In genomic region chr7:120873083-120873482, GRCm38 (mm10) we compare ENCODE assay signal across 18 mouse cellular contexts. TPM values are rescaled to one million over a fixed set of nuclear protein-coding genes. Genes with fewer than 3 reads are reported as not detected.
DNase-seq lines count a peak whose midpoint lies in the region; ATAC-seq and TF ChIP-seq lines count a peak whose summit lies in the region.
"Had no signal": no experiment of that assay in that cellular context is flagged by ENCODE, and none has a peak within 500 bp of the region (broad histone marks: within the 10 kb centered on the region; RNA-seq: fewer than 3 reads in every experiment).

No protein-coding gene starts in this region.

- no peaks in the 10 kb centered on the region for H3K9me3 ChIP-seq in heart, embryonic 11.5 days (replicated peaks; ENCODE audit: control insufficient read depth, low read length)
- no peaks in the 10 kb centered on the region for H3K9me3 ChIP-seq in liver, embryonic 12.5 days (replicated peaks)
- no peaks in the 10 kb centered on the region for H3K9me3 ChIP-seq in liver, embryonic 11.5 days (ENCODE audit: control insufficient read depth, low read length)
- no peaks in the 10 kb centered on the region for H3K9me3 ChIP-seq in heart, embryonic 10.5 days
- H3K9me3 ChIP-seq in stomach, postnatal 0 days (ENCODE audit: control insufficient read depth, low read length) = no peaks in the 10 kb centered on the region
- H3K9me3 ChIP-seq in hindbrain, embryonic 12.5 days (replicated peaks) = no peaks in the 10 kb centered on the region
- H3K9me3 ChIP-seq: forebrain, embryonic 10.5 days; heart, embryonic 13.5 days; hindbrain, embryonic 13.5 days; megakaryocyte, embryonic 14.5 days; midbrain, embryonic 15.5 days had no signal

- H3K4me3 ChIP-seq in heart, adult 2 months = no peak overlapping the region
- H3K4me3 ChIP-seq in heart, embryonic 11.5 days (ENCODE audit: low read depth, low read length) = no peak overlapping the region
- no peak overlapping the region for H3K4me3 ChIP-seq in liver, embryonic 12.5 days
- no peak overlapping the region for H3K4me3 ChIP-seq in liver, embryonic 11.5 days (ENCODE audit: low read depth, low read length)
- H3K4me3 ChIP-seq in heart, embryonic 10.5 days = no peak overlapping the region
- no peak overlapping the region for H3K4me3 ChIP-seq in stomach, postnatal 0 days (ENCODE audit: low read depth, low read length)
- no peak overlapping the region for H3K4me3 ChIP-seq in hindbrain, embryonic 12.5 days
- H3K4me3 ChIP-seq: forebrain, embryonic 10.5 days; heart, embryonic 13.5 days; hindbrain, embryonic 13.5 days; layer of hippocampus, adult 2 months; megakaryocyte, embryonic 14.5 days; midbrain, embryonic 15.5 days had no signal

- TF ChIP-seq POLR2A in heart, adult 2 months (IDR thresholded peaks at IDR 0.05; ENCODE audit: insufficient read depth, low read depth, low read length) = no peak

- no peaks in the 10 kb centered on the region for H3K27me3 ChIP-seq in heart, adult 2 months (ENCODE audit: control insufficient read depth, insufficient read depth, low read length)
- H3K27me3 ChIP-seq in heart, embryonic 11.5 days (ENCODE audit: control insufficient read depth, insufficient read depth, low read length) = no peaks in the 10 kb centered on the region
- H3K27me3 ChIP-seq in liver, embryonic 12.5 days (replicated peaks) = no peaks in the 10 kb centered on the region
- H3K27me3 ChIP-seq in liver, embryonic 11.5 days (replicated peaks; ENCODE audit: control insufficient read depth, insufficient read depth, low read length) = no peaks in the 10 kb centered on the region
- no peaks in the 10 kb centered on the region for H3K27me3 ChIP-seq in heart, embryonic 10.5 days (ENCODE audit: insufficient read depth, poor library complexity, severe bottlenecking)
- H3K27me3 ChIP-seq in stomach, postnatal 0 days (ENCODE audit: control insufficient read depth, insufficient read depth, low read length) = no peaks in the 10 kb centered on the region
- H3K27me3 ChIP-seq in hindbrain, embryonic 12.5 days = no peaks in the 10 kb centered on the region
- H3K27me3 ChIP-seq: heart, embryonic 13.5 days; hindbrain, embryonic 13.5 days; megakaryocyte, embryonic 14.5 days; midbrain, embryonic 15.5 days had no signal

- ATAC-seq in heart, embryonic 11.5 days (replicated peaks; ENCODE audit: insufficient number of reproducible peaks, low FRiP score, low TSS enrichment) = no peak
- ATAC-seq in liver, embryonic 12.5 days = no peak
- no peak for ATAC-seq in liver, embryonic 11.5 days (replicated peaks; ENCODE audit: low FRiP score)
- ATAC-seq in stomach, postnatal 0 days (ENCODE audit: low FRiP score, low TSS enrichment) = no peak
- ATAC-seq in hindbrain, embryonic 12.5 days (ENCODE audit: low FRiP score) = no peak
- ATAC-seq: activated CD4-positive, CD25-positive, alpha-beta regulatory T cell, adult 4 months; midbrain, embryonic 15.5 days had no signal

- H3K4me1 ChIP-seq in heart, adult 2 months (ENCODE audit: control insufficient read depth, insufficient read depth, low read length) = peaks cover 8% of the 10 kb centered on the region
- peaks cover 18% of the 10 kb centered on the region for H3K4me1 ChIP-seq in heart, embryonic 11.5 days (ENCODE audit: control insufficient read depth, insufficient read depth, low read length)
- peaks cover 98% of the 10 kb centered on the region for H3K4me1 ChIP-seq in liver, embryonic 12.5 days
- H3K4me1 ChIP-seq in liver, embryonic 11.5 days (replicated peaks; ENCODE audit: control insufficient read depth, insufficient read depth, low read length) = peaks cover 36% of the 10 kb centered on the region
- peaks cover 29% of the 10 kb centered on the region for H3K4me1 ChIP-seq in heart, embryonic 10.5 days
- peaks cover 4% of the 10 kb centered on the region; the same call in 1 of the 2 replicates for H3K4me1 ChIP-seq in stomach, postnatal 0 days (replicated peaks; ENCODE audit: control insufficient read depth, insufficient read depth)
- H3K4me1 ChIP-seq in hindbrain, embryonic 12.5 days = peaks cover 9% of the 10 kb centered on the region; the same call in 1 of the 2 replicates
- H3K4me1 ChIP-seq: forebrain, embryonic 10.5 days; midbrain, embryonic 15.5 days had no signal

- TF ChIP-seq EP300 in heart, adult 2 months (IDR thresholded peaks at IDR 0.05; ENCODE audit: insufficient read depth, low read depth, low read length) = no peak
- TF ChIP-seq EP300 in stomach, postnatal 0 days (optimal IDR thresholded peaks at IDR 0.05) = no peak

- no peak overlapping the region for H3K9ac ChIP-seq in heart, adult 2 months (ENCODE audit: low read depth, low read length)
- H3K9ac ChIP-seq in heart, embryonic 11.5 days (ENCODE audit: low read depth, low read length) = no peak overlapping the region
- H3K9ac ChIP-seq in liver, embryonic 12.5 days = 0 out of 2 replicates have a peak overlapping the region, but pooled peaks have one; percentile 5
- no peak overlapping the region for H3K9ac ChIP-seq in liver, embryonic 11.5 days (ENCODE audit: low read depth, low read length)
- no peak overlapping the region for H3K9ac ChIP-seq in stomach, postnatal 0 days (ENCODE audit: low read length)
- no peak overlapping the region for H3K9ac ChIP-seq in hindbrain, embryonic 12.5 days
- H3K9ac ChIP-seq: heart, embryonic 13.5 days; hindbrain, embryonic 13.5 days; midbrain, embryonic 15.5 days had no signal

- H3K4me2 ChIP-seq in heart, embryonic 11.5 days = no peak overlapping the region
- no peak overlapping the region for H3K4me2 ChIP-seq in liver, embryonic 12.5 days
- no peak overlapping the region for H3K4me2 ChIP-seq in liver, embryonic 11.5 days
- no peak overlapping the region for H3K4me2 ChIP-seq in stomach, postnatal 0 days (replicated peaks; ENCODE audit: low read depth)
- H3K4me2 ChIP-seq in hindbrain, embryonic 12.5 days (replicated peaks) = no peak overlapping the region
- H3K4me2 ChIP-seq: heart, embryonic 13.5 days; hindbrain, embryonic 13.5 days; midbrain, embryonic 15.5 days had no signal

- TF ChIP-seq CTCF in heart, adult 2 months (IDR thresholded peaks at IDR 0.05) = no peak
- TF ChIP-seq CTCF in stomach, postnatal 0 days (IDR thresholded peaks at IDR 0.05; ENCODE audit: low read depth) = no peak

- H3K79me2 ChIP-seq in heart, adult 2 months (replicated peaks; ENCODE audit: control insufficient read depth, insufficient read depth, low read length) = peaks cover 4% of the 10 kb centered on the region; the same call in 1 of the 2 replicates

- no peak overlapping the region for H3K27ac ChIP-seq in heart, adult 2 months
- no peak overlapping the region for H3K27ac ChIP-seq in heart, embryonic 11.5 days (ENCODE audit: low read depth, low read length)
- peak overlapping the region; percentile 96; the same call in 1 of the 2 replicates for H3K27ac ChIP-seq in liver, embryonic 12.5 days
- H3K27ac ChIP-seq in liver, embryonic 11.5 days (ENCODE audit: low read depth, low read length) = no peak overlapping the region
- peak overlapping the region; percentile 56; the same call in 1 of the 2 replicates for H3K27ac ChIP-seq in heart, embryonic 10.5 days
- peak overlapping the region; percentile 82 for H3K27ac ChIP-seq in stomach, postnatal 0 days (replicated peaks)
- H3K27ac ChIP-seq in hindbrain, embryonic 12.5 days = no peak overlapping the region
- H3K27ac ChIP-seq: forebrain, embryonic 10.5 days; heart, embryonic 13.5 days; hindbrain, embryonic 13.5 days; layer of hippocampus, adult 2 months; midbrain, embryonic 15.5 days had no signal

- H3K36me3 ChIP-seq in heart, adult 2 months (ENCODE audit: control insufficient read depth, insufficient read depth, low read length) = no peaks in the 10 kb centered on the region; the same call in 1 of the 2 replicates
- no peaks in the 10 kb centered on the region for H3K36me3 ChIP-seq in heart, embryonic 11.5 days (ENCODE audit: control insufficient read depth, insufficient read depth, low read length)
- peaks cover 62% of the 10 kb centered on the region for H3K36me3 ChIP-seq in liver, embryonic 12.5 days
- no peaks in the 10 kb centered on the region for H3K36me3 ChIP-seq in liver, embryonic 11.5 days (ENCODE audit: control insufficient read depth, insufficient read depth, low read length)
- H3K36me3 ChIP-seq in heart, embryonic 10.5 days = no peaks in the 10 kb centered on the region
- H3K36me3 ChIP-seq in stomach, postnatal 0 days (ENCODE audit: control insufficient read depth, insufficient read depth, low read length) = no peaks in the 10 kb centered on the region; the same call in 1 of the 2 replicates
- H3K36me3 ChIP-seq in hindbrain, embryonic 12.5 days = no peaks in the 10 kb centered on the region
- H3K36me3 ChIP-seq: forebrain, embryonic 10.5 days; heart, embryonic 13.5 days; midbrain, embryonic 15.5 days had no signal

- DNase-seq in heart, adult 2 months = peak; percentile 37 to 38
- no peak for DNase-seq in liver, embryonic 11.5 days (ENCODE audit: low spot score)
- DNase-seq in heart, embryonic 10.5 days (ENCODE audit: low spot score) = no peak
- DNase-seq in stomach, postnatal 0 days (ENCODE audit: low spot score) = no peak
- DNase-seq: cerebellum, adult 8-10 months; lung, postnatal 14 days; retina, postnatal 1 day; thymus, adult 18-20 months had no signal

- WGBS in heart, adult 2 months = 63% methylated on average over 12 of the region's 12 CpGs
- WGBS in heart, embryonic 11.5 days (ENCODE audit: insufficient replicate concordance) = 84% methylated on average over 12 of the region's 12 CpGs
- 89% methylated on average over 12 of the region's 12 CpGs for WGBS in liver, embryonic 12.5 days (ENCODE audit: insufficient replicate concordance)
- 90% methylated on average over 12 of the region's 12 CpGs for WGBS in liver, embryonic 11.5 days
- 86% methylated on average over 12 of the region's 12 CpGs for WGBS in heart, embryonic 10.5 days
- 72% methylated on average over 12 of the region's 12 CpGs for WGBS in stomach, postnatal 0 days
- WGBS in hindbrain, embryonic 12.5 days = 78% methylated on average over 12 of the region's 12 CpGs

- intact Hi-C loops in heart, adult 2 months (cut with DNase I) = no loop called here

RNA-seq across cellular contexts. Expression of gene Eef2k, which starts 30.5 kb away (rescaled TPM):
- total RNA-seq in heart, adult 2 months (2021) = 10 to 100 TPM; 23.9 to 28.9 TPM
- 22.8 and 27.4 TPM in 2 replicates for polyA plus RNA-seq in heart, adult 2 months (2012; rRNA removed)
- 5.0 and 7.9 TPM in 2 replicates for polyA plus RNA-seq in heart, embryonic 11.5 days (2014; fragmentation: Nextera tagmentation; extraction: Ambion mirVana)
- polyA plus RNA-seq in liver, embryonic 12.5 days (2016; fragmentation: Nextera tagmentation; extraction: Ambion mirVana) = 44.3 and 45.0 TPM in 2 replicates
- polyA plus RNA-seq in liver, embryonic 11.5 days (2014; fragmentation: Nextera tagmentation; extraction: Ambion mirVana) = 21.2 and 23.2 TPM in 2 replicates
- 16.3 and 17.3 TPM in 2 replicates for polyA plus RNA-seq in heart, embryonic 10.5 days (2016; fragmentation: Nextera tagmentation; extraction: Ambion mirVana)
- polyA plus RNA-seq in stomach, postnatal 0 days (2015; fragmentation: Nextera tagmentation; extraction: Ambion mirVana) = 39.9 and 42.0 TPM in 2 replicates
- polyA plus RNA-seq in hindbrain, embryonic 12.5 days (2016; fragmentation: Nextera tagmentation; extraction: Ambion mirVana) = 32.5 and 34.8 TPM in 2 replicates

RNA-seq across cellular contexts. Expression of gene Polr3e, which starts 44.5 kb away (rescaled TPM):
- total RNA-seq in heart, adult 2 months (2021) = 1 to 10 TPM; 8.0 to 8.3 TPM
- 6.1 and 8.5 TPM in 2 replicates for polyA plus RNA-seq in heart, adult 2 months (2012; rRNA removed)
- 15.0 and 15.6 TPM in 2 replicates for polyA plus RNA-seq in heart, embryonic 11.5 days (2014; fragmentation: Nextera tagmentation; extraction: Ambion mirVana)
- polyA plus RNA-seq in liver, embryonic 12.5 days (2016; fragmentation: Nextera tagmentation; extraction: Ambion mirVana) = 27.4 and 27.9 TPM in 2 replicates
- polyA plus RNA-seq in liver, embryonic 11.5 days (2014; fragmentation: Nextera tagmentation; extraction: Ambion mirVana) = 30.0 and 31.3 TPM in 2 replicates
- polyA plus RNA-seq in heart, embryonic 10.5 days (2016; fragmentation: Nextera tagmentation; extraction: Ambion mirVana) = 32.3 and 36.9 TPM in 2 replicates
- 16.1 and 17.7 TPM in 2 replicates for polyA plus RNA-seq in stomach, postnatal 0 days (2015; fragmentation: Nextera tagmentation; extraction: Ambion mirVana)
- polyA plus RNA-seq in hindbrain, embryonic 12.5 days (2016; fragmentation: Nextera tagmentation; extraction: Ambion mirVana) = 29.2 and 29.8 TPM in 2 replicates

Comparison
In these comparisons a context has a peak if more than half of its experiments do, and no peak if none do; other contexts are left out.
1. DNase-seq: peak in heart, adult 2 months (2 of 2); none in liver, embryonic 11.5 days (single experiment), heart, embryonic 10.5 days (single experiment) and stomach, postnatal 0 days (single experiment).
2. H3K27ac ChIP-seq: peak in liver, embryonic 12.5 days (single experiment), heart, embryonic 10.5 days (single experiment) and stomach, postnatal 0 days (single experiment); none in heart, adult 2 months (single experiment), heart, embryonic 11.5 days (single experiment), liver, embryonic 11.5 days (single experiment) and hindbrain, embryonic 12.5 days (single experiment).